Mouse (Mus musculus) cerebellum, adult 2 months (tissue): ENCODE results near the gene Tacr2.

ENCODE experiments used
- CTCF ChIP-seq: fragments of 200-500 bp; IDR thresholded peaks from 2 replicates; pipeline ENCODE4 v1.5.1; 2011; ENCODE audit warnings: low read depth, mild to moderate bottlenecking, control low read depth, low read length, moderate library complexity, borderline replicate concordance; ENCODE audit not compliant: insufficient read depth
- POLR2A ChIP-seq: fragments of 200-500 bp; IDR thresholded peaks from 2 replicates; pipeline ENCODE4 v1.6.1; 2011; ENCODE audit warnings: low read length, control low read depth, borderline replicate concordance; ENCODE audit not compliant: insufficient read depth

DNA sequence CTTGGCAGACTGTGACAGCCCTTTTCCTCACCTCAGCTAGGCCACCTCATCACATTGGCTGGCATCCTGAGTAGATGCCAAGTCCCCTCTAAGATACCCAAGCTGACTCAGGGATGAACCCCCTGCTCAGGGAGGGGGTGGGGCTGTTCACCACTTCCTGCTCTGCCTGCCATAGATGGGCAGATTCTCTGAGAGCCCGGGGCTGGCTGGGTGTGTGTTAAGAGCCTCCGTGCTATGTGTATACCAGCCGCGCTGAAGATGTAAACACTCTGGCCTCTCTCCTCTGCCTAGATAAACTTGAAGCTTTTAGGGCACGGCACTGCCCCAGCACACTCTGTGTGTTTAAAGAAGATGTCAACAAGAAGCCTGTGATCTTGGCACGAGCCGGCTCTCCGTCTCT, 4.4 kb upstream of the Tacr2 start:
- TF ChIP-seq CTCF (no peak), POLR2A (no peak)
